Mouse (Mus musculus) embryo, embryonic 10 days (tissue): ENCODE measurements around the gene Sds.

Experiments used
- DNase-seq: peaks from one replicate; pipeline ENCODE4 v3.0.0-alpha.2; 2015; ENCODE audit warnings: low spot score

Sds gene

GRCm38 (mm10) chr5:120439887-120440670 lies 36.2 kb upstream of the Sds start:
- DNase-seq, result no peak

DNA sequence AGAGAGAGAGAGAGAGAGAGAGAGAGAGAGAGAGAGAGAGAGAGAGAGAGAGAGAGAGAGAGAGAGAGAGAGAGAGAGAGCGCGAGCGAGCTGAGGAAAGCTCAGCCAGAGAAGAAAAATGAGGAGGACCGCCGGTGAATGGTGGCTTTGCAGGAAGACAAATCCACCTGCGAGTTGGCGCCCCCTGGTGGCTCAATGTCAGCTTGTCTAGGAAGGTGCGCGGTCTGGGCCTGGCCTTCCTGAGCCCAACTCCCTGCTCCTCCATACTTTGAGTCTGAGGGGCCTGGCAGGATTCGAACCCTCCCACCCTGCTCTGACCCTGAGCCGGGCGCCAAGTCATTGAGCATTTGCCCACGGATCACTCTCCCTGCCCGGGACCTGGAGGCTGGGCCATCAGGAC lies 35.6 kb upstream of the Sds start:
- DNase-seq, result peak; percentile 97

GRCm38 (mm10) chr5:120447305-120447704 lies 29.0 kb upstream of the Sds start:
- DNase-seq, result no peak

DNA sequence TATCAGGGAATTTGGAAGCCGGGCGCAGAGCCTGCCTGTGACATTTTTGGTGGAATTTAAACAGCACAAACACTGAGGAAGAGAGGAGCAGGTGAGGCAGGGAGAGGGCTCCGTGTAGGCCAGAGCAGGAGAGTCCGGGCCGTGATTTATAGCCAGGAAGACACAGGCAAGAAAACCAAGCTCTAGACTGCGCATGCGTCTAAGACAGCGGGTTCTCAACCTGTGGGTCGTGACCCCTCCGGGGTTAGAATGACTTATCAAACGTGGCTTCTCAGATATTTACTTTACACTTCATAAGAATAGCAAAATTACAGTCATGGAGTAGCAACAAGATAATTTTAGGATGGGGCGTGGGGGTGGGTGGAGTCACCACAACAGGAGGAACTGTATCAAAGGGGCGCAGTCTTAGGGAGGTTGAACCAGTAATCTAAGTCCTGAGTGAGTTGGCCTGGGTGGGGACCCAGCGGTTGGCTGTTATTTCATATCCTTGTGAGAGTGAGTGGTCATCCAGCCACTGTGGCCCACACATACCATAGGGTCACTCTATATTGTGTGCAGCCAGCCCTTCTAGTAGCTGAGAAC lies 21.5 kb upstream of the Sds start:
- DNase-seq, result no peak

DNA sequence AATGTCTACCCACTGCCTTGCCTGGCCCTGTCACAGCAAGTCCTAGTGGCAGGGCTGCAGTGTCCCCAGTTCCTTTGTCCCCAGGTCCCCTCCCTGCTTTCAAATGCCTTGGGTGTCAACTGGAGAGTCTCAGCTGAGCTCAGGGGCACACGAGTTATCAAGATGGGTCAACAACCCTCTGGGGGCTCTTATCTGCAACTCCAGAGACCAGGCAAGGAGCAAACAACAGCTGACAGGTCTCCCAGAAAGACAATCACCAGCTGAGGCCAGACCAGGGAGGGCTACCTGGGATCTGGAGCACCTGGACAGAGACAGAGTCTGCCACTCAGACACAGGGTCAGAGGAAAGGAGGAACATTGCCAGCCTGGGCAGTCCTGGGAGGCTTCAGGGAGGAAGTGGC lies 20.1 kb upstream of the Sds start:
- DNase-seq, result no peak

- DNase-seq, result no peak
These were observed 19.3 kb upstream of the Sds start for GRCm38 (mm10) chr5:120456841-120457554.

GRCm38 (mm10) chr5:120457628-120458027 lies 18.7 kb upstream of the Sds start:
- DNase-seq, result peak; percentile 94

DNA sequence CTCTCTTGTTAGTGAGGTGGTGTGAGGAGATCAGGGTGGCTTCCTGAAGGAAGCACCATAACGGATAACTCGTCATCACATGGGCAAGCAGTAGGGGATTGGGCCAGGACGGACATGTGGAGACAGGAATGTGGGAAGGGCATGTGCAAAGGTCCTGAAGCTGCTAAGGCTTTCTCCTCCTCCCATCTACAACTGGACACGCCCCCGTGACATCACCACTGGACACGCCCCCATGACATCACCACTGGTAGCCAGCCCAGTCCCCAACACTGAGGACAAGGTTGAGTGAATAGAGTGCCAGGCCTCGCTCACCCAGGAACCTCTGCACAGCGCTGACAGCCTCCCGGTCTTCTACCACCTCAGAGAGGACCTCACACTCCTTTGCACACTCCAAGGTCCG lies 17.2 kb upstream of the Sds start:
- no peak for DNase-seq

DNA sequence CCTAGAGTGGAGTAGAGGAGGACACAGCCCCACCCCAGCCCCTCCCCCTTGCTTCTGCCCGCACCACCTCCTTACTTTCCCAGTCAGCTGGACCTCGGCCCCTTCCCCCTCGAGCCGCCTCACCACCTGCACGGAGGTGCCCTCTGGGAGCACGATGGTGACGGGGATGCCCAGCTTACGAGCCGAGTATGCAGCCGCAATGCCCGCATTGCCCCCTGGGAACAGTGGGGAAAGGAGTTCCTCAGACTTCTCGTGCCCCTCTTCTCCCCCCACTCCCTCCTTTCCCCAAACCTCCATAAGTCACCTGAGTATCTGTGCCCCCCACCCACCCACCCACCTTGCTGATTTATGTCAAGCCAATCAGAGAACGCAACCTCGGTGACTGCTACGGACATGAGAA lies 14.4 kb upstream of the Sds start:
- DNase-seq, result no peak

GRCm38 (mm10) chr5:120464321-120464720 lies 12.0 kb upstream of the Sds start:
- DNase-seq, result no peak

DNA sequence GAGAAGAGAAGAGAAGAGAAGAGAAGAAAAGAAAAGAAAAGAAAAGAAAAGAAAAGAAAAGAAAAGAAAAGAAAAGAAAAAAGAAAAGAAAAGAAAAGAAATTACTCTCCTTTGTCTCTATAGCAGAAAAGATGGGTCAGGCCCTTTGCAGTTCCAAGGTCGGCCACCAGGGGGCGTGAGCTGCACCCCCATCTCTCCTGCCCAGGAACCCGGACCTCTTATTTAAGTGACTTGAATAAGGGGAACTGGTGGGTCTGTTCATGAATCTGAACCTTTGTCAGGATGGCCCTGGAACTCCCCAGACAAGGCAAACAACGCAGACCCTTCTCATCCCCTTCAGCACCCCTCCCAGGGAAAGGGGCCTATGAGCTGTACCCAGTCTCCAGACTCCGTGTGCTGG lies 11.3 kb upstream of the Sds start:
- DNase-seq, result no peak

DNA sequence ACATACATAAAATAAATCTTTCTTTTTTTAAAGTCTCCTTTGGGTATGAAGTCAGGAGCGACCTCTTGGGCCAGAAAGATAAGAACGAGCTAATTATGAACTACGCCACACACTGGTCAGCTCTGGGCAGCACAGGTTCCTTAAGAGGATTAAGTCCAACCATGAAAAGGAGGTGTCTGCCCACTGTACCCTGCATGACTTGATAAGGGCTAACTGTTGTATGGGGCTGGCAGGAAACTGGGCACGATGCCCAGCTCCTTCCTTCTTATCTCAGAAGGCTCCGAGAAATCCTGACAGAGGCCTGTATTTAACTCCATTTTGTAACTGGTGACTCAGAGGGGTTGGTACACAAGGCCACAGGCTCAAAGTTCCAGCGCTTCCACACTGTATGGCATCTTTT lies 10.5 kb upstream of the Sds start:
- DNase-seq, result no peak

DNA sequence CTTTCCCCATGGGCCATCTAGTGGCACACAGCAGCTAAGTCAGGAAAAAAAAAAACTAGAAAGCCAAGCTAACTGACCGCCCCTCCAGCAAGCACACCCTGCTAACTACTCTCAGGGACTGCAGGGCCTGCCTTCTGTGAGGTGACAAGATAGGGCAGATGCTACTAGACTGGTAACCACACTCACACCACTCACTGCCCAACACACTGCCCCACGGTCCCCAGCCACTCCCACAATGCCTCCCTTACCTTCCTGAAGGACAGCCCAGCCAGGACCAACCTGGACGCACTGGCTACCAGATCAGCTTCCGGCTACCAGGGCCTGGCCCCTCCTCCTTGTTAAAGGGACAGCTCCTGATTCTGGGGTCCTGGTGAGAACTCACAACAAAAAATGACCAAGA lies 9.3 kb upstream of the Sds start:
- peak; percentile 51 for DNase-seq

DNA sequence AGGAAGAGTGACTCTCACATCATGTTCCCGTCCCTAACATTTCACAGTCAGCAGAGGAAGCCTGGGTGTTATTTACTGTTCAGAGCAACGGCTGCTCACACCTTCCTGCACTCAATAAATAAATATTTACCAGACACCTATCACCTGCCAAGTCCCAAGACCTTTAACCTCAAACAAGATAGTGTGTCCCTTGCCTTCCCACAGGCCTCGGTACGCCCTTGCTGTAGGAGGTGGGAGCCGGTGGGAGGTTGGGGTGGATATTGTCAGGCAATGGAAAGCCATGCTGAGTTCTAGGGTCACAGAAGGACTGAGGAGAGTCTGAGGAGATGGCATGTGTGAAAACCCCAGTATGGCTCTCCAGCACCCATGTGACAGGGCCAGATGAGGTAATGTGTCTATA lies 8.0 kb upstream of the Sds start:
- no peak for DNase-seq

- DNase-seq, result no peak
These were observed 7.5 kb upstream of the Sds start for GRCm38 (mm10) chr5:120468830-120469229.

- DNase-seq, result no peak
These were observed 4.8 kb upstream of the Sds start for GRCm38 (mm10) chr5:120471538-120471937.

- no peak for DNase-seq
These were observed 3.6 kb upstream of the Sds start, which contains the start of gene Sdsl for GRCm38 (mm10) chr5:120472770-120473169. Gene Sdsl, minus strand, starts transcription at chr5:120472810.

DNA sequence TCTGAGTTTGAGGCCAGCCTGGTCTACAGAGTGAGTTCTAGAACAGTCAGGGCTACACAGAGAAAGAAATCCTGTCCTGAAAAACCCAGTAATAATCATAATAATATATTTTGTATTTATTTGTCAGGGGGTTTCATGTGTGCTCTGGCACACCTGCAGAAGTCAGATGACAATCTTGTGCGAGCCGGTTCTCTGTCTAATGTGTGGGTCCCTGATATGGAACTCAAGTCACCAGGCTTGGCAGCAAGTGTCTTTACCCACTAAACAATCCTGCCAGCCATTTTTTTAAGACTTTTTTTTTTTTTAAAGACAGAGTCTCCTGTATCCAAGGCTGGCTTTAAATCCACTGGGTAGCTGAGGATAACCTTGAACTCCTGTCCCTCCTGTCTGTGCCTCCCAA lies 3.0 kb upstream of the Sds start:
- no peak for DNase-seq

- DNase-seq, result no peak
These were observed 465 bp upstream of the Sds start for GRCm38 (mm10) chr5:120475861-120476260.

GRCm38 (mm10) chr5:120477993-120478392 lies 1.7 kb downstream of the Sds start:
- DNase-seq, result no peak

- no peak for DNase-seq
These were observed 3.2 kb downstream of the Sds start for GRCm38 (mm10) chr5:120479538-120479937.

GRCm38 (mm10) chr5:120481205-120481604 lies 4.9 kb downstream of the Sds start:
- no peak for DNase-seq

DNA sequence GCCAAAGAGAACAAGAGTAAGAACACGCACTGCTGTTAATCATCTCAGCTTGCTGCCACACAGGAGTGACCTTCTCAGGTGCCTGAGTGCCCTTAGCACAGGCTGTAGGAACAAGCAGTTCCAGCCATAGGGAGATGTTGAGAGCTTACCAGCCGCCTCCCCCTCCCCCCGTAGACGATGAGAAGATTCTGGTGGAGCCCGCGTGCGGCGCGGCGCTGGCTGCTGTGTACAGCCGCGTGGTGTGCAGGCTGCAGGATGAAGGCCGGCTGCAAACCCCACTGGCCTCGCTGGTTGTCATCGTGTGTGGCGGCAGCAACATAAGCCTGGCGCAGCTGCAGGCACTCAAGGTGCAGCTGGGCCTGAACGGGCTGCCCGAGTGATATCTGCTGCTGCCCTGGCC lies 7.1 kb downstream of the Sds start:
- no peak for DNase-seq
